Mouse (Mus musculus) neural tube, embryonic 13.5 days (tissue): Measurements from ENCODE around the gene Cuedc2. TPM values are rescaled to one million over a fixed set of nuclear protein-coding genes. Genes with fewer than 3 reads are reported as not detected.

Experiments used
- ATAC-seq: fragments of 200-750 bp; cut with Nextera tagmentation; 2 replicates; pipeline ENCODE4 v1.8.0; 2017; ENCODE audit warnings: low read depth, mild to moderate bottlenecking, moderate TSS enrichment, moderate library complexity
- H3K27ac ChIP-seq: fragments of 300-500 bp; sonication (generic); replicated peaks from 2 replicates; pipeline ENCODE4 v1.5.1; 2015; ENCODE audit warnings: moderate library complexity, mild to moderate bottlenecking, inconsistent platforms
- H3K27me3 ChIP-seq: fragments of 300-500 bp; sonication (generic); 2 replicates; pipeline ENCODE4 v1.6.1; 2015; ENCODE audit warnings: mild to moderate bottlenecking, inconsistent platforms
- H3K36me3 ChIP-seq: fragments of 300-500 bp; sonication (generic); 2 replicates; pipeline ENCODE4 v1.6.1; 2015; ENCODE audit warnings: mild to moderate bottlenecking, inconsistent platforms
- H3K4me1 ChIP-seq: fragments of 300-500 bp; sonication (generic); replicated peaks from 2 replicates; pipeline ENCODE4 v1.6.1; 2015; ENCODE audit warnings: inconsistent platforms
- H3K4me2 ChIP-seq: fragments of 300-500 bp; sonication (generic); 2 replicates; pipeline ENCODE4 v1.6.1; 2015; ENCODE audit warnings: inconsistent platforms, mild to moderate bottlenecking, moderate library complexity
- H3K4me3 ChIP-seq: fragments of 300-500 bp; sonication (generic); 2 replicates; pipeline ENCODE4 v1.5.1; 2015; ENCODE audit warnings: mild to moderate bottlenecking, inconsistent platforms
- H3K9ac ChIP-seq: fragments of 300-500 bp; sonication (generic); 2 replicates; pipeline ENCODE4 v1.6.1; 2015; ENCODE audit warnings: moderate library complexity, mild to moderate bottlenecking, inconsistent platforms
- H3K9me3 ChIP-seq: fragments of 300-500 bp; sonication (generic); 2 replicates; pipeline ENCODE4 v1.6.1; 2016; ENCODE audit warnings: inconsistent platforms
- WGBS: fragments of 180-500 bp; shearing (Covaris S2); methylation state at CpG from one replicate; pipeline ENCODE4 v1.1.7; 2015; 5-methylcytosine and 5-hydroxymethylcytosine counted together
- polyA plus RNA-seq: library from polyadenylated mRNA; unstranded; fragments of >200 nt; fragmentation: Nextera tagmentation; extraction: Ambion mirVana; gene quantifications from 2 replicates; pipeline ENCODE4 v1.2.1, GENCODE M21; 2015

The Cuedc2 gene
- polyA plus RNA-seq, 1 experiment from 2014 or later = 357 TPM

DNA sequence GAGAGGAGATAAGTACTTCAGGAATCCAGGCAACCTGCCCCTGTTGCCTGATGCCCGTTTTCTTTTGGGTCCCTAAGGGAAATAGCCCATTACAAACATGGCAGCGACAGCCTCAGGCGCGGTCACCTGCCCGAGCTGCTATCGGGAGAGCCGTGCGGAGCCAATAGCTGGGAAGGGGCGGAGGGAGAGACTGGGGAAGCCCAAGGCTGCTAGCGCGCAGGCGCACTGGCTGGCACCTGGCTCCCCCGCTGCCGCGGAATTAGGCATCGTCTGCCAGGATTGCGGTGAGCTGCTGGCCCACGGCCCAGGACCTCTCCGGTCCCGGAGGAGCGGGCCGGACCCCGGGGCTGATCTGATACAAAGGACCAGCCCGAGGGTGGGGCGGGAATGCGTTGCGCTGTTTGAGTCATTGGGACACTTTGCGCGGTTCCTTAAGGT, 18.2 kb upstream of the Cuedc2 start:
- Histone ChIP-seq H3K36me3 (no peaks in the 10 kb centered on the region), H3K9me3 (no peaks in the 10 kb centered on the region), H3K27me3 (peaks cover 18% of the 10 kb centered on the region), H3K27ac (no peak overlapping the region), H3K4me3 (peak overlapping the region; percentile 52), H3K4me2 (peak overlapping the region; percentile 74), H3K4me1 (peaks cover 21% of the 10 kb centered on the region), H3K9ac (peak overlapping the region; percentile 72)
- WGBS = 0% methylated on average over 29 of the region's 29 CpGs
- peak; percentile 92 for ATAC-seq

DNA sequence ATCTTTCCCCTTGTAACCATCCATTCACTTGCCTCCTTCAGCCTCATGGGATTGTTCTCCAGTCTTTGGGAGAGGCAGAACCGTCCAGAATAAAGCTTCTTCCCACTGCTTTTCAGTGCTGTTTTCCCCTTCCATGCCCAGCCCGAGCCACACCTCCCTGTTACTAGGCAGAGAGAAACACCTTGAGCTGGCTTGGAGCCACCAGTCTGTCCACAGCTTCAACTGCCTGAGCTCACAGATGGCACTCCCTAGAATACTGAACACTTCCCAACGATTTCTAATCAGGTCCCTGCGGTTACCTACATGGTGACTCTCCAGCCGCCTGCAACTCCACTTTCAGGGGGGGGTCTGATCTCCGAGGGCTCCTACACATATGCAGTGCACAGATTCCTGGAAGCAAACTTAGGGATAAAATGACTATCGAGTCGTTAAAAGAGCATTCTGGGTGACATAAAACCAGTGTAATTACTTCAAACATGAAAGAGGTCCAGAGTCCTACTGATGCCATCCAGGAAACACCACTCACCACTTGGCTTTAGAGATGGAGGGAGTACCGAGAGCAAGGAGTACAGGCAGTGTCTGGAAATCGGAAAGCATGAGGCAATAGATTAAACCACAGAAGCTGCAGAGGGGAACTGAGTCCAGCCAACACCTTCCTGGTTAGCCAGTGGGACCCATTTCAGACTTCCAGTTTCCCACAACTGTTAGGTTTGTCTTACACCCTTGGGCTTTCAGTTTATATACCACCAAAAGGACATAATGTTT, 11.8 kb upstream of the Cuedc2 start, which contains the start of gene 2310034G01Rik:
Gene 2310034G01Rik, minus strand, starts transcription at position 135 of the 765 bp plus-strand sequence.
- Histone ChIP-seq H3K4me1 (peaks cover 24% of the 10 kb centered on the region), H3K9me3 (no peaks in the 10 kb centered on the region), H3K27ac (peak within 1 kb of the TSS; percentile 92), H3K27me3 (peaks cover 27% of the 10 kb centered on the region), H3K36me3 (no peaks in the 10 kb centered on the region), H3K4me2 (peak within 1 kb of the TSS; percentile 76), H3K4me3 (peak within 1 kb of the TSS; percentile 64), H3K9ac (peak within 1 kb of the TSS; percentile 85)
- 63% methylated on average over 10 of the region's 10 CpGs for WGBS
- no peak for ATAC-seq

DNA sequence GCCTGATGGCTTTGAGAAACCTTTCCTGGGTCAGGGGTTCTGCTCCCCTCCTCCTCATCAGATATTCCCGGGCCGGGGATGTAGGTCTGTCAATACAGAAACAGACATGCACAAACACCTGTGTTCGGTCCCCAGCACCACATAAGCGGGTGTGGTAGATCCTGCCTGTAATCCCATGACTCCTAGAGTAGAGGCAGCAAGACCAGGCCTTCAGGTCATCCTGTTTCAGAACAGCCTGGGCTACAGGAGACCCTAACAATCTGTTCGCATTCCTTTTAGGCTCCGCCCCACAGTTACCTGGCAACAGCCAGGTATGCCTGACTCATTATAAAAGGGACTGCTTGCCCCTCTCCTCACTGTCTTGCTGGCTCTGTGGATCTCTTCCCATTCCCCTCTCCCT, 11.0 kb upstream of the Cuedc2 start:
- Histone ChIP-seq H3K9ac (peak overlapping the region; percentile 85), H3K4me2 (peak overlapping the region; percentile 76), H3K4me1 (peaks cover 24% of the 10 kb centered on the region), H3K36me3 (no peaks in the 10 kb centered on the region), H3K9me3 (no peaks in the 10 kb centered on the region), H3K27ac (0 out of 2 replicates have a peak overlapping the region, but pooled peaks have one; percentile 92), H3K27me3 (peaks cover 32% of the 10 kb centered on the region), H3K4me3 (peak overlapping the region; percentile 64)
- 41% methylated on average over 6 of the region's 6 CpGs for WGBS
- ATAC-seq = 0 out of 2 replicates have a peak, but pooled peaks have one; percentile 3

DNA sequence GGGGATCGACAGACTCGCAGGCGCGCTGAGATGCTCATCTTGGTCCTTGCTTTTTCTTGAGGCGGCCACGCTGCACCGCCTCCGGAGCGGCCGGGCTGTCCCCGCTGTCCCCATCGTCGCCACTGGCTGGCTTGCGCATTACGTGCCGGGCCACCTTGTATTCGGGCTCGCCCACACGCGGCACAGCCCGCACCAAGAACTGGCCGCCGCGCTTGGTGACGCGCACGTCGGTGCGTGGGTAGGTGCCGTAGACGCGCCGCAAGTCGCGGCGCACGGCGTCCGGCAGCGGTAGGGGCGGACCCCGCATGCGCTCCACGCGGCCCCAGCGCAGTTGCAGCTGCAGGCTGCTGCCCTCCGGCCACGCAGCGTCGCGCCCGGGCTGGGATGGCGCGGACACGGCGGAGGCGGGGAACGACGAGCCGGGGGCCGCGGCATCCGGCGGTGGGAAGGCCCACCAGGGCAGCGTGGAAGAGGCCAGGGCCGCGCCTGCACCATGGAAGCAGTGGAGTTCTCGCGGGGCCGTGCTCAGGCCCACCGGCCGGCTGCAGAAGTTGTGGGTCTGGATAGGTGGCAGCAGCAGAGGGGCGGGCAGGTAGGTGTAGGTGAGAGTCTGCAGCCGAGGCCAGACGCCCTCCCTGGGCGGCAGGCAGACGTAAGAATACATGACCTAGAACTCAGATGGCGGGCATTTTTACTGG, 10.4 kb upstream of the Cuedc2 start:
- peak overlapping the region; percentile 64 for H3K4me3 ChIP-seq
- H3K27me3 ChIP-seq = peaks cover 38% of the 10 kb centered on the region
- H3K9me3 ChIP-seq = no peaks in the 10 kb centered on the region
- H3K4me1 ChIP-seq = peaks cover 24% of the 10 kb centered on the region
- no peaks in the 10 kb centered on the region for H3K36me3 ChIP-seq
- ATAC-seq = peak; percentile 93
- H3K4me2 ChIP-seq = peak overlapping the region; percentile 76
- H3K9ac ChIP-seq = peak overlapping the region; percentile 85
- peak overlapping the region; percentile 92 for H3K27ac ChIP-seq
- 1% methylated on average over 76 of the region's 78 CpGs for WGBS

DNA sequence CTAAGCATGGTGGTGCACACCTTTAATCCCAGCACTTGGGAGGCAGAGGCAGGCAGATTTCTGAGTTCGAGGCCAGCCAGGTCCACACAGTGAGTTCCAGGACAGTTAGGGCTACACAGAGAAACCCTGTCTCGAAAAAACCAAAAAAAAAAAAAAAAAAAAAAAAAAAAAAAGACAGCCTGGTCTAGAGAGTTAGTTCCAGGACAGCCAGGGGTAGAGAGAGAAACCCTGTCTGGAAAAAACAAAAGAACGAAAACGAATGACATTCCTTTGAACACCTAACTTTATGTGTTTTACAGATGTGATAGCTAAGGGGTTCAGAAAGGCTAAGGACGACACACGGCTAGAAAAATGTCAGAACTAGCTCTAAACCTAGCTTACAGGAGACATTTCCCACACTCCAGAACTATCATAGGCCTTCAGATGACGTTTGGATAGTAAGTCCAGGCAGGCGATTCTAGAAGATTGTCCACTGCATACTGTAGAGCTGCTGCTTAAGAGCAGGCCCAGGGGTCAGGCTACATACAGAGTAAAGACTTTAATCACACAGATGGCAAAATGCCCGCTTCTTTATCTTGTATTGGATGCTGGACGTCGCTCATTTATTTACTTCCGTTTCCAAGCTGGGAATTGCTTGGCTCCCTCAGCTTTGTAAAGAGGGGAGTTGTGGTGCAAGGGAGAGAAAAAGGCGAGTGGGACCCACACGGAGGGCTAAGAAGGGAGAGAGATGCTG, 9.6 kb upstream of the Cuedc2 start:
- peak; percentile 1; the same call in 1 of the 2 replicates for ATAC-seq
- H3K4me3 ChIP-seq = peak overlapping the region; percentile 64
- 33% methylated on average over 14 of the region's 14 CpGs for WGBS
- H3K36me3 ChIP-seq = no peaks in the 10 kb centered on the region
- H3K9ac ChIP-seq = peak overlapping the region; percentile 85
- peak overlapping the region; percentile 76 for H3K4me2 ChIP-seq
- H3K27ac ChIP-seq = peak overlapping the region; percentile 92
- peaks cover 24% of the 10 kb centered on the region for H3K4me1 ChIP-seq
- H3K27me3 ChIP-seq = peaks cover 43% of the 10 kb centered on the region
- H3K9me3 ChIP-seq = no peaks in the 10 kb centered on the region

DNA sequence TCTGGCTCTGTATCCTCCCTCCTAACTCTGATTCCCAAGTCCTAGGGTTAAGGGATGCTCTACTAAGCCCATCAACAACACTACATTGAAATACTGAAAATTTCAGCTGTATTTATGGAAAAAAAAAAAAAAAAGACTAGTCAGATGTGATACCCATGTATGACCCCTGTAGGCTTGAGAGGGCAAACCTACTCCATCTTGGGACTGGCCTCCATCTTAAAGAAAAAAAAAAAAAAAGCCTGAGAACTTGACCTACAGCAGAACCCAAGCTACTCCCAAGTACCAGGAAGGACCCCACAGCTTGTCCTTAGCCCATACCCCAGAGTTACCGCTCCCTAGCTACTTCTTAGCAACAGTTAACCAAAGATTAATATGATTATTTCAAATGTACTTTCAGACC, 8.6 kb upstream of the Cuedc2 start:
- no peak overlapping the region for H3K4me2 ChIP-seq
- H3K36me3 ChIP-seq = no peaks in the 10 kb centered on the region
- H3K9me3 ChIP-seq = no peaks in the 10 kb centered on the region
- no peak overlapping the region for H3K9ac ChIP-seq
- H3K4me3 ChIP-seq = no peak overlapping the region
- no peak for ATAC-seq
- peaks cover 24% of the 10 kb centered on the region for H3K4me1 ChIP-seq
- H3K27me3 ChIP-seq = peaks cover 43% of the 10 kb centered on the region
- 94% methylated on average over 1 of the region's 1 CpGs for WGBS
- no peak overlapping the region for H3K27ac ChIP-seq

DNA sequence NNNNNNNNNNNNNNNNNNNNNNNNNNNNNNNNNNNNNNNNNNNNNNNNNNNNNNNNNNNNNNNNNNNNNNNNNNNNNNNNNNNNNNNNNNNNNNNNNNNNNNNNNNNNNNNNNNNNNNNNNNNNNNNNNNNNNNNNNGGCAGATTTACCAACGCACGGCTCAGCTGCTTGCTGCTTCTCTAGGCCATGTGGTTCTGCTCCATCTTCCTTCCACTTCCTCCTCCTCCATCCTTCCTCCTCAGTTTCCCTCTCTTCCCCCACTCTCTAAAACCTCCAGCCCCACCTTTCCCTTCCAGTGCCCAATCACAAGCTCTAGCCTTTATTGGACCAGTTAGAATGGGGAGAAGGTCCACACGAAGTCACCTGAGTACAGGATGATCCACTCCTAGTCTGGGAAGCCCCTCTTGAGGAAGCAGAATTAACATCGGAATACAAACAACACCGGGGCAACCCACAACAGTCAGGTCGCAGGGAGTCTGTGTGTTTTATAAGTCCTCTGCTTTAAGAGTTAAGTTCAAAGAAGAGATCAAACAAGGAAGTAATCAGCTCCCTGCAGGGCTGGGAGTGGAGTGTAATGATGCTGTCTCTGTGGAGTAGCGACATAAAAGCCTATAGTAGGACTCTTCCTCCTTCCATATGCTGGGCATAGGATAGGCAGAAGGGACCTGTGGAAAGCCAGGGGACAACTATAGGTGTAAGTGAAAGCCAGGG, 6.4 kb upstream of the Cuedc2 start:
- Histone ChIP-seq H3K9ac (0 out of 2 replicates have a peak overlapping the region, but pooled peaks have one; percentile 12), H3K4me3 (no peak overlapping the region)

DNA sequence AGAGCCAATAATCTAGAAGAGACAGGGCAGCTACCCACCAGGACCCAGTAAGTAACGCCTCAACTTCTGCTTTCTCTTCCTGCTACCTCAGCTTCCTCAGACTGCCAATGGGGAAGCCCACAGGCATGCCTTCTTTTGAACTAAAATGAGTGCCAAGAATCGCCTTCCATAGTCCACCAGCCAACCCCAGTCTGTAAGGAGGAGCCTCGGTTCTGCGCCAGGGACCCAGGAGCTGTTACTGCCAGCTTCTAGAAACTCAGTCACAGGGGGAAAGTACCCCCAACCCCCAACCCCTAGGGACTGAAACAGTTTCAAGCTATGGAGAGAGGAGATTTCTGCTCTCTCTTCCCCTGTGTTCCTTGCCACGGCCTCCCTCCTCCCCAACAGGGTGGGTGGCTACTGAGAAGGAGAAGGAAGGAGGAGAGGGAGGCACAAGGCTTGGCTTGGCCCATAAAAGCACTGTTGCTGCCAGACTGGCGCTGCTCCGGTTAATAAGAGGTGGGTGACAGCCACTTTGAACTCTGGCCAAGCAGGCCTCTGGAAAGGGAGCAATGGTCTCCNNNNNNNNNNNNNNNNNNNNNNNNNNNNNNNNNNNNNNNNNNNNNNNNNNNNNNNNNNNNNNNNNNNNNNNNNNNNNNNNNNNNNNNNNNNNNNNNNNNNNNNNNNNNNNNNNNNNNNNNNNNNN, 927 bp upstream of the Cuedc2 start:
- Histone ChIP-seq H3K4me3 (no peak overlapping the region), H3K27me3 (peaks cover 10% of the 10 kb centered on the region; the same call in 1 of the 2 replicates), H3K9ac (0 out of 2 replicates have a peak overlapping the region, but pooled peaks have one; percentile 48), H3K9me3 (no peaks in the 10 kb centered on the region), H3K4me2 (peak overlapping the region; percentile 44), H3K4me1 (peaks cover 24% of the 10 kb centered on the region), H3K36me3 (no peaks in the 10 kb centered on the region), H3K27ac (peak overlapping the region; percentile 57)
- WGBS = 71% methylated on average over 7 of the region's 7 CpGs
- 0 out of 2 replicates have a peak, but pooled peaks have one; percentile 1 for ATAC-seq

More for the DNA sequence above, 6.4 kb upstream of the Cuedc2 start:
- H3K36me3 ChIP-seq = no peaks in the 10 kb centered on the region
- 19% methylated on average over 7 of the region's 7 CpGs for WGBS
- H3K27ac ChIP-seq = no peak overlapping the region
- no peak overlapping the region for H3K4me2 ChIP-seq
- peaks cover 24% of the 10 kb centered on the region for H3K27me3 ChIP-seq
- ATAC-seq = no peak
- peaks cover 20% of the 10 kb centered on the region for H3K4me1 ChIP-seq
- H3K9me3 ChIP-seq = no peaks in the 10 kb centered on the region

DNA sequence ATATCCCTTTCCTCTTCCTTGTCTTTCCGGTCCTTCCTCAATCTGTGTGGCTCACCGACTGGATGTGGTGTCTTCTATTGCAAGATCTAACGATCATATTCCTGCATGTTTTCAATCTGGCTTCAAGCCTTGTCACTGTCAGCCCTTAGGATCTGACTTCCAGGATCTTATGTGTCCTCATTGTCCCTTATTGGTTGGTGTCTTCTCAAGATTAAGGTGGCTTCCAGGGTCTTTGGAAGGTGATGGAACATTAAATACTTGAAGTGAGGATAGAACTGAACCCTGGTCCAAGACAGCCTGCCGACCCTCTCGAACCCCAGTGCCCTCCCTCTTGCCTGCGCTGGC, 412 bp upstream of the Cuedc2 start:
- WGBS = 58% methylated on average over 6 of the region's 6 CpGs
- no peaks in the 10 kb centered on the region for H3K9me3 ChIP-seq
- no peaks in the 10 kb centered on the region for H3K36me3 ChIP-seq
- H3K4me2 ChIP-seq = peak overlapping the region; percentile 44
- peak overlapping the region; percentile 60 for H3K4me3 ChIP-seq
- peak overlapping the region; percentile 48; the same call in 1 of the 2 replicates for H3K9ac ChIP-seq
- peak overlapping the region; percentile 57 for H3K27ac ChIP-seq
- peaks cover 24% of the 10 kb centered on the region for H3K4me1 ChIP-seq
- peaks cover 5% of the 10 kb centered on the region; the same call in 1 of the 2 replicates for H3K27me3 ChIP-seq
- 0 out of 2 replicates have a peak, but pooled peaks have one; percentile 4 for ATAC-seq

DNA sequence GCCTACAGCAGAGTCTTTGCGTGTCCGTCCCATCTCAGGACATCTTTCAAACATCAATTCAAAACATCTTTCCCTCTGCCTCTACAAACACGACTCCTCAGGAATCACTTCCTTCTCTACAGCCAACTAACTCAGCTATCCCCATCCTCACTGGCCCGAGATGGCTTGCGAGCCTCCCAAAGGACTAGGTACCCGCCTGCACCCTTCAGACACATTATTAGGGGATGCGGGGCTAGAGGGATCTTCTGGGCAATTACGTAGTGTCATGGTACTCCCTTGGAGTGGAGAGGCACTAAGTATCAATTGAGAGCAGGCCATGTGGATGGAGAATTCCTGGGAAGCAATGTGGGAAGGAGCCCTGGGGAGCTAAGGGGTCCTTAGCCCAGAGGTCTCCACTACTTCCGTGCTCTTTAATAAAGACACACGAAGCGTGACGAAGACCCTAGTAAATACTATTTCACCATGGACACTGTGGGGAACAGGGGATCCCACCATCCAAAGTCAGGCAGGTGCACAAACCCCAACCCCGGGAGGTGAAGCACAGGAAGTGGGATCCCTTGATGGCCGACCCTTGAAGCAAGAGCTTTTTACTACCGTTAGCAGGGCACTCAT, 677 bp downstream of the Cuedc2 start:
- 29% methylated on average over 15 of the region's 15 CpGs for WGBS
- Histone ChIP-seq H3K4me2 (peak overlapping the region; percentile 89), H3K27ac (peak overlapping the region; percentile 82), H3K36me3 (no peaks in the 10 kb centered on the region), H3K27me3 (no peaks in the 10 kb centered on the region), H3K4me1 (peaks cover 24% of the 10 kb centered on the region), H3K4me3 (peak overlapping the region; percentile 60), H3K9ac (peak overlapping the region; percentile 76), H3K9me3 (no peaks in the 10 kb centered on the region)
- no peak; the same call in none of the 2 replicates for ATAC-seq
